Mouse (Mus musculus) ES-E14 (cell line): Measurements from ENCODE around the gene AU018091. TPM values are rescaled to one million over a fixed set of nuclear protein-coding genes. Genes with fewer than 3 reads are reported as not detected.

ENCODE experiments used
- DNase-seq: peaks from one replicate; pipeline ENCODE4 v3.0.0-alpha.2; 2013; ENCODE audit warnings: low read depth, low spot score
- H3K27ac ChIP-seq: 2 replicates; pipeline ENCODE4 v1.5.1; 2012; ENCODE audit warnings: low read depth, mild to moderate bottlenecking, low read length, moderate library complexity, mixed read lengths; ENCODE audit not compliant: poor library complexity, insufficient read depth, severe bottlenecking
- H3K36me3 ChIP-seq: 2 replicates; pipeline ENCODE4 v1.6.1; 2012; ENCODE audit warnings: mild to moderate bottlenecking, low read length, moderate library complexity, mixed read lengths; ENCODE audit not compliant: control insufficient read depth, poor library complexity, insufficient read depth, severe bottlenecking
- H3K4me1 ChIP-seq, 2 experiments: fragments of 150-350 bp in 1 of 2; sonication (generic) in 1 of 2; 2 replicates each; pipeline ENCODE4 v1.6.1; 2012; ENCODE audit warnings: low read length in 2 of 2, mild to moderate bottlenecking in 1 of 2, mixed read lengths in 1 of 2; ENCODE audit not compliant: control insufficient read depth in 2 of 2, insufficient read depth in 2 of 2, poor library complexity in 1 of 2
- H3K4me3 ChIP-seq, 2 experiments: fragments of 150-350 bp in 1 of 2; sonication (generic) in 1 of 2; 2 replicates each; pipeline ENCODE4 v1.5.1; 2012; ENCODE audit warnings: low read length in 2 of 2, low read depth in 1 of 2, mild to moderate bottlenecking in 1 of 2, mixed read lengths in 1 of 2; ENCODE audit not compliant: insufficient read depth in 1 of 2, poor library complexity in 1 of 2, severe bottlenecking in 1 of 2
- H3K9ac ChIP-seq: 2 replicates; pipeline ENCODE4 v1.6.1; 2012; ENCODE audit warnings: low read depth, mild to moderate bottlenecking, low read length, mixed read lengths; ENCODE audit not compliant: poor library complexity, insufficient read depth, severe bottlenecking
- H3K9me3 ChIP-seq: fragments of 150-350 bp; sonication (generic); 2 replicates; pipeline ENCODE4 v1.6.1; 2012; ENCODE audit warnings: low read depth, mild to moderate bottlenecking, low read length; ENCODE audit not compliant: control insufficient read depth, insufficient read depth
- CHD2 ChIP-seq: IDR thresholded peaks from 2 replicates; pipeline ENCODE4 v1.6.1; 2014; ENCODE audit warnings: mild to moderate bottlenecking, low read depth, low read length, inconsistent platforms
- HCFC1 ChIP-seq: IDR thresholded peaks from 2 replicates; pipeline ENCODE4 v1.6.1; 2012; ENCODE audit warnings: low read length, inconsistent platforms, borderline replicate concordance; ENCODE audit not compliant: insufficient read depth
- MAFK ChIP-seq: IDR thresholded peaks from 2 replicates; pipeline ENCODE4 v1.6.1; 2014; ENCODE audit warnings: mild to moderate bottlenecking, low read depth, low read length, inconsistent platforms; ENCODE audit not compliant: insufficient read depth
- ZC3H11A ChIP-seq: IDR thresholded peaks from 2 replicates; pipeline ENCODE4 v1.6.1; 2012; ENCODE audit warnings: low read depth, mild to moderate bottlenecking, inconsistent platforms, low read length, borderline replicate concordance
- ZNF384 ChIP-seq: IDR thresholded peaks from 2 replicates; pipeline ENCODE4 v1.6.1; 2012; ENCODE audit warnings: low read depth, low read length, inconsistent platforms
- in situ Hi-C, 2 experiments: fragments of 600-800 bp; cut with MboI; formaldehyde crosslinking; loops; one replicate each; pipeline ENCODE4 v1.15.1; 2025; ENCODE audit warnings: low sequenced_read_pairs in 2 of 2, inconsistent platforms in 1 of 2; ENCODE audit not compliant: unreplicated experiment in 2 of 2
- total RNA-seq: library from RNA; depleted of rRNA; stranded (reverse); fragments of 300-350 nt; gene quantifications from 2 replicates; pipeline ENCODE4 v1.2.3, GENCODE M21; 2012

Gene AU018091
- total RNA-seq, 1 experiment = 198 TPM

GRCm38 (mm10) chr7:3164381-3164780 is 4.6 kb downstream of the AU018091 start:
- peaks cover 30% of the 10 kb centered on the region for H3K36me3 ChIP-seq
- H3K4me1 ChIP-seq = peaks cover 0 to 3% of the 10 kb centered on the region in 2 experiments; a peak in 2 of 4 replicates
- H3K9ac ChIP-seq = peak overlapping the region; percentile 55; the same call in 1 of the 2 replicates
- H3K9me3 ChIP-seq = no peaks in the 10 kb centered on the region
- no peak for DNase-seq
- H3K27ac ChIP-seq = no peak overlapping the region
- peak overlapping the region; percentile 41 to 42 for H3K4me3 ChIP-seq
- in situ Hi-C loops = no loop called here
- TF ChIP-seq ZNF384 = no peak
- TF ChIP-seq HCFC1 = no peak
- no peak for TF ChIP-seq CHD2

GRCm38 (mm10) chr7:3150376-3150775 is 18.6 kb downstream of the AU018091 start:
- Histone ChIP-seq H3K9ac (no peak overlapping the region), H3K4me1 (no peaks in the 10 kb centered on the region), H3K4me3 (no peak overlapping the region), H3K9me3 (no peaks in the 10 kb centered on the region), H3K36me3 (peaks cover 3% of the 10 kb centered on the region), H3K27ac (no peak overlapping the region)
- TF ChIP-seq ZNF384 (no peak), CHD2 (no peak), HCFC1 (no peak), ZC3H11A (no peak), MAFK (no peak)
- no peak for DNase-seq
- in situ Hi-C loops = no loop called here

GRCm38 (mm10) chr7:3146072-3146471 is 22.9 kb downstream of the AU018091 start:
- no peak overlapping the region for H3K9ac ChIP-seq
- no peaks in the 10 kb centered on the region for H3K36me3 ChIP-seq
- no peaks in the 10 kb centered on the region for H3K9me3 ChIP-seq
- TF ChIP-seq HCFC1 = no peak
- no peak for TF ChIP-seq ZNF384
- TF ChIP-seq CHD2 = no peak
- TF ChIP-seq MAFK = no peak
- no peak for TF ChIP-seq ZC3H11A
- H3K27ac ChIP-seq = no peak overlapping the region
- H3K4me3 ChIP-seq = no peak overlapping the region
- in situ Hi-C loops = no loop called here
- no peak for DNase-seq
- no peaks in the 10 kb centered on the region for H3K4me1 ChIP-seq

GRCm38 (mm10) chr7:3143329-3143728 is 25.7 kb downstream of the AU018091 start:
- no peak overlapping the region for H3K9ac ChIP-seq
- no peaks in the 10 kb centered on the region for H3K36me3 ChIP-seq
- no peak overlapping the region for H3K27ac ChIP-seq
- no peaks in the 10 kb centered on the region for H3K9me3 ChIP-seq
- no peak overlapping the region for H3K4me3 ChIP-seq
- no peak for DNase-seq
- H3K4me1 ChIP-seq = no peaks in the 10 kb centered on the region
- TF ChIP-seq ZC3H11A = no peak
- TF ChIP-seq MAFK = no peak
- TF ChIP-seq ZNF384 = no peak
- no peak for TF ChIP-seq HCFC1
- TF ChIP-seq CHD2 = no peak
- in situ Hi-C loops = no loop called here

GRCm38 (mm10) chr7:3135606-3136005 is 33.4 kb downstream of the AU018091 start:
- H3K36me3 ChIP-seq = no peaks in the 10 kb centered on the region
- H3K4me1 ChIP-seq = no peaks in the 10 kb centered on the region
- in situ Hi-C loops = no loop called here
- no peak overlapping the region for H3K4me3 ChIP-seq
- H3K27ac ChIP-seq = no peak overlapping the region
- TF ChIP-seq CHD2 (no peak), HCFC1 (no peak), ZC3H11A (no peak), MAFK (no peak), ZNF384 (no peak)
- DNase-seq = no peak
- H3K9me3 ChIP-seq = no peaks in the 10 kb centered on the region
- H3K9ac ChIP-seq = no peak overlapping the region
